ENCODE assay signal across 9 mouse cellular contexts in the genomic region with DNA sequence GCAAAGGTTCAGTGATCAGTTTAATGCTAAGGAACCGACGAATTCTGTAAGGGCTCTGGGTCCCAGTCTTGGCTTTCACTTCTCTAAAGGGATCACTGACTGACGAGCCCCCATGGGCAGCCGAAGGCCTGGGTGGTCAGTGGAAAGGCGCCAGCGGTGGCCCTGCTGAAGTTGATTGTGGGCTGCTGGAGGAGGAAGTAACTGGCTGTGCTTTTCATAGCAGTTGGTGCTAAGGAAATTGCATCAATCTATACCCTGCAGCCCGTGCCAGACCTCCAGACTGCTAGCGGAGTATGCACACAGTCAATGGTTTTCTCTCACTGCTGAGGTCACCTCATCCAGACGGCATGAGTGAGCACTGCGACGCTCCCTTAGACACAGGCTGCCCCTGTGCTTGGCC. TPM values are rescaled to one million over a fixed set of nuclear protein-coding genes. Genes with fewer than 3 reads are reported as not detected.
DNase-seq lines count a peak whose midpoint lies in the region; ATAC-seq and TF ChIP-seq lines count a peak whose summit lies in the region.
"Had no signal": no experiment of that assay in that cellular context is flagged by ENCODE, and none has a peak within 500 bp of the region (broad histone marks: within the 10 kb centered on the region; RNA-seq: fewer than 3 reads in every experiment).

No protein-coding gene starts in this region.

- H3K9ac ChIP-seq in limb, embryonic 12.5 days (replicated peaks) = no peak overlapping the region

- WGBS in bone marrow, adult 2 months = 1% methylated on average over 11 of the region's 11 CpGs
- 38% methylated on average over 11 of the region's 11 CpGs for WGBS in heart, embryonic 10.5 days
- WGBS in limb, embryonic 12.5 days = 49% methylated on average over 11 of the region's 11 CpGs
- WGBS in midbrain, embryonic 10.5 days = 55% methylated on average over 11 of the region's 11 CpGs

- peak; percentile 57; the same call in 1 of the 2 replicates for TF ChIP-seq POLR2A in bone marrow, adult 2 months (IDR thresholded peaks at IDR 0.05; ENCODE audit: borderline replicate concordance, control insufficient read depth, low read depth, low read length)

- H3K27me3 ChIP-seq in heart, embryonic 10.5 days (ENCODE audit: insufficient read depth, poor library complexity, severe bottlenecking) = peaks cover 28% of the 10 kb centered on the region
- peaks cover 55% of the 10 kb centered on the region for H3K27me3 ChIP-seq in limb, embryonic 12.5 days
- peaks cover 58% of the 10 kb centered on the region for H3K27me3 ChIP-seq in midbrain, embryonic 10.5 days (ENCODE audit: low read depth, poor library complexity, severe bottlenecking)

- ATAC-seq in limb, embryonic 12.5 days (ENCODE audit: insufficient number of reproducible peaks, insufficient read depth, low FRiP score, low TSS enrichment, low read depth) = no peak

- peak; percentile 39 to 50 for DNase-seq in frontal cortex, postnatal 10 days (ENCODE audit: low spot score in 2 of 2)
- no peak for DNase-seq in frontal cortex, postnatal 14 days (ENCODE audit: low spot score in 2 of 2)
- no peak for DNase-seq in heart, embryonic 10.5 days (ENCODE audit: low spot score)
- peak; percentile 15 for DNase-seq in midbrain, embryonic 10.5 days (ENCODE audit: low spot score)
- peak; percentile 55 for DNase-seq in thymus, postnatal 0 days (ENCODE audit: low spot score)
- DNase-seq in adrenal gland, adult 18-20 months (ENCODE audit: low spot score in 2 of 2) = no peak

- peaks cover 8% of the 10 kb centered on the region; the same call in 1 of the 2 replicates for H3K36me3 ChIP-seq in heart, embryonic 10.5 days
- H3K36me3 ChIP-seq in limb, embryonic 12.5 days = no peaks in the 10 kb centered on the region
- no peaks in the 10 kb centered on the region for H3K36me3 ChIP-seq in midbrain, embryonic 10.5 days

- H3K4me1 ChIP-seq in bone marrow, adult 2 months (ENCODE audit: control insufficient read depth, insufficient read depth, low read length) = peaks cover 9% of the 10 kb centered on the region; the same call in 1 of the 2 replicates
- H3K4me1 ChIP-seq in heart, embryonic 10.5 days = peaks cover 58% of the 10 kb centered on the region
- peaks cover 23% of the 10 kb centered on the region for H3K4me1 ChIP-seq in limb, embryonic 12.5 days (replicated peaks)
- peaks cover 28% of the 10 kb centered on the region for H3K4me1 ChIP-seq in midbrain, embryonic 10.5 days

- no peak for TF ChIP-seq CTCF in bone marrow, adult 2 months (IDR thresholded peaks at IDR 0.05; ENCODE audit: control insufficient read depth, insufficient read depth, low read length)

- peak overlapping the region; percentile 98 for H3K4me2 ChIP-seq in limb, embryonic 12.5 days

- H3K9me3 ChIP-seq in heart, embryonic 10.5 days = no peaks in the 10 kb centered on the region
- H3K9me3 ChIP-seq in limb, embryonic 12.5 days = no peaks in the 10 kb centered on the region
- H3K9me3 ChIP-seq in midbrain, embryonic 10.5 days (replicated peaks) = no peaks in the 10 kb centered on the region

- H3K4me3 ChIP-seq in bone marrow, adult 2 months (replicated peaks; ENCODE audit: control insufficient read depth, low read depth, low read length) = peak overlapping the region; percentile 77
- peak overlapping the region; percentile 81 for H3K4me3 ChIP-seq in heart, embryonic 10.5 days
- H3K4me3 ChIP-seq in limb, embryonic 12.5 days (replicated peaks) = peak overlapping the region; percentile 63; the same call in 1 of the 2 replicates
- peak overlapping the region; percentile 75 for H3K4me3 ChIP-seq in midbrain, embryonic 10.5 days

- peak overlapping the region; percentile 90 for H3K27ac ChIP-seq in bone marrow, adult 2 months (ENCODE audit: control insufficient read depth, insufficient read depth, low read depth, low read length, poor library complexity)
- H3K27ac ChIP-seq in heart, embryonic 10.5 days = peak overlapping the region; percentile 47; the same call in 1 of the 2 replicates
- H3K27ac ChIP-seq in limb, embryonic 12.5 days = no peak overlapping the region
- no peak overlapping the region for H3K27ac ChIP-seq in midbrain, embryonic 10.5 days (replicated peaks)

RNA-seq across cellular contexts. Expression of a gene that starts 1.3 kb away (rescaled TPM):
- 13.0 and 46.2 TPM in 2 replicates for polyA plus RNA-seq in bone marrow, adult 2 months (2011; ENCODE audit: insufficient read depth, insufficient read length, low replicate concordance, missing spikeins)
- polyA plus RNA-seq in heart, embryonic 10.5 days (2016; fragmentation: Nextera tagmentation; extraction: Ambion mirVana) = 25.7 and 33.4 TPM in 2 replicates
- 16.1 and 16.9 TPM in 2 replicates for polyA plus RNA-seq in limb, embryonic 12.5 days (2016; fragmentation: Nextera tagmentation; extraction: Ambion mirVana)
- polyA plus RNA-seq in midbrain, embryonic 10.5 days (2016; fragmentation: Nextera tagmentation; extraction: Ambion mirVana) = 12.6 and 15.8 TPM in 2 replicates
- 85.4 and 88.0 TPM in 2 replicates for polyA plus RNA-seq in thymus, postnatal 0 days (2015; fragmentation: Nextera tagmentation; extraction: Ambion mirVana)
- total RNA-seq in adrenal gland, adult 18-20 months (2021) = 10 to 100 TPM; 17.2 to 23.0 TPM

RNA-seq across cellular contexts. Expression of a gene that starts 4.5 kb away (rescaled TPM):
- not detected in 2 replicates for polyA plus RNA-seq in bone marrow, adult 2 months (2011; ENCODE audit: insufficient read depth, insufficient read length, low replicate concordance, missing spikeins)
- not detected in 2 replicates for polyA plus RNA-seq in heart, embryonic 10.5 days (2016; fragmentation: Nextera tagmentation; extraction: Ambion mirVana)
- not detected in 2 replicates for polyA plus RNA-seq in limb, embryonic 12.5 days (2016; fragmentation: Nextera tagmentation; extraction: Ambion mirVana)
- polyA plus RNA-seq in midbrain, embryonic 10.5 days (2016; fragmentation: Nextera tagmentation; extraction: Ambion mirVana) = not detected in 2 replicates
- polyA plus RNA-seq in thymus, postnatal 0 days (2015; fragmentation: Nextera tagmentation; extraction: Ambion mirVana) = not detected in 2 replicates
- total RNA-seq in adrenal gland, adult 18-20 months (2021) = not detected
- total RNA-seq: gastrocnemius, postnatal 36 days had no signal

RNA-seq across cellular contexts. Expression of a gene that starts 30.8 kb away (rescaled TPM):
- polyA plus RNA-seq in bone marrow, adult 2 months (2011; ENCODE audit: insufficient read depth, insufficient read length, low replicate concordance, missing spikeins) = 20.6 and 37.0 TPM in 2 replicates
- polyA plus RNA-seq in heart, embryonic 10.5 days (2016; fragmentation: Nextera tagmentation; extraction: Ambion mirVana) = 75.2 and 81.1 TPM in 2 replicates
- polyA plus RNA-seq in limb, embryonic 12.5 days (2016; fragmentation: Nextera tagmentation; extraction: Ambion mirVana) = 76.7 and 83.8 TPM in 2 replicates
- polyA plus RNA-seq in midbrain, embryonic 10.5 days (2016; fragmentation: Nextera tagmentation; extraction: Ambion mirVana) = 66.3 and 70.3 TPM in 2 replicates
- polyA plus RNA-seq in thymus, postnatal 0 days (2015; fragmentation: Nextera tagmentation; extraction: Ambion mirVana) = 71.8 and 75.0 TPM in 2 replicates
- total RNA-seq in adrenal gland, adult 18-20 months (2021) = 100 to 1,000 TPM; 118 to 124 TPM

Comparison
In these comparisons a context has a peak if more than half of its experiments do, and no peak if none do; other contexts are left out.
1. DNase-seq: peak in frontal cortex, postnatal 10 days (2 of 2), midbrain, embryonic 10.5 days (single experiment) and thymus, postnatal 0 days (single experiment); none in frontal cortex, postnatal 14 days (0 of 2), heart, embryonic 10.5 days (single experiment) and adrenal gland, adult 18-20 months (0 of 2).
2. H3K27ac ChIP-seq: peak in bone marrow, adult 2 months (single experiment) and heart, embryonic 10.5 days (single experiment); none in limb, embryonic 12.5 days (single experiment) and midbrain, embryonic 10.5 days (single experiment).
3. Peak in every context shown above with its lines, with median percentiles within 50 percentile points of each other: H3K4me3 ChIP-seq.